Mouse (Mus musculus) kidney, embryonic 15.5 days (tissue): ENCODE data around the gene Vmn1r143. TPM values are rescaled to one million over a fixed set of nuclear protein-coding genes. Genes with fewer than 3 reads are reported as not detected.
"Not testable (repeated sequence)": the region's sequence is repeated elsewhere in the genome, so short reads cannot be mapped to it uniquely, and the experiment has no call there.

ENCODE experiments used
- ATAC-seq: fragments of 200-750 bp; cut with Nextera tagmentation; replicated peaks from 2 replicates; pipeline ENCODE4 v1.8.0; 2017; ENCODE audit warnings: moderate TSS enrichment; ENCODE audit not compliant: low FRiP score
- H3K27ac ChIP-seq: fragments of 300-500 bp; sonication (generic); 2 replicates; pipeline ENCODE4 v1.5.1; 2015; ENCODE audit warnings: mild to moderate bottlenecking, inconsistent platforms
- H3K27me3 ChIP-seq: fragments of 300-500 bp; sonication (generic); 2 replicates; pipeline ENCODE4 v1.6.1; 2015; ENCODE audit warnings: inconsistent platforms
- H3K36me3 ChIP-seq: fragments of 300-500 bp; sonication (generic); 2 replicates; pipeline ENCODE4 v1.6.1; 2015; ENCODE audit warnings: inconsistent platforms
- H3K4me1 ChIP-seq: fragments of 300-500 bp; sonication (generic); 2 replicates; pipeline ENCODE4 v1.6.1; 2015; ENCODE audit warnings: inconsistent platforms
- H3K4me2 ChIP-seq: fragments of 300-500 bp; sonication (generic); 2 replicates; pipeline ENCODE4 v1.6.1; 2015; ENCODE audit warnings: moderate library complexity, mild to moderate bottlenecking, inconsistent platforms
- H3K4me3 ChIP-seq: fragments of 300-500 bp; sonication (generic); replicated peaks from 2 replicates; pipeline ENCODE4 v1.5.1; 2015; ENCODE audit warnings: mild to moderate bottlenecking, inconsistent platforms
- H3K9ac ChIP-seq: fragments of 300-500 bp; sonication (generic); 2 replicates; pipeline ENCODE4 v1.6.1; 2015; ENCODE audit warnings: mild to moderate bottlenecking, inconsistent platforms
- H3K9me3 ChIP-seq: fragments of 300-500 bp; sonication (generic); replicated peaks from 2 replicates; pipeline ENCODE4 v1.6.1; 2016; ENCODE audit warnings: inconsistent platforms
- WGBS: fragments of 180-500 bp; shearing (Covaris S2); methylation state at CpG from one replicate; pipeline ENCODE4 v1.1.7; 2015; ENCODE audit warnings: mixed read lengths; 5-methylcytosine and 5-hydroxymethylcytosine counted together
- polyA plus RNA-seq: library from polyadenylated mRNA; unstranded; fragments of >200 nt; fragmentation: Nextera tagmentation; extraction: Ambion mirVana; gene quantifications from 2 replicates; pipeline ENCODE4 v1.2.1, GENCODE M21; 2015

Vmn1r143 gene
- not detected in 2 replicates for polyA plus RNA-seq

GRCm38 (mm10) chr7:22189077-22189476, at the start of gene Vmn1r143:
Gene Vmn1r143 (plus strand): TSS chr7:22189377.
- H3K27ac ChIP-seq, H3K27me3 ChIP-seq, H3K4me3 ChIP-seq, H3K4me2 ChIP-seq, H3K4me1 ChIP-seq, H3K36me3 ChIP-seq, ATAC-seq, H3K9me3 ChIP-seq, H3K9ac ChIP-seq: not testable (repeated sequence)
- WGBS: no CpG with 5 or more reads among the region's 3 CpGs

- not testable (repeated sequence) for H3K36me3 ChIP-seq, H3K9ac ChIP-seq, H3K4me2 ChIP-seq, H3K4me1 ChIP-seq, H3K9me3 ChIP-seq, H3K27ac ChIP-seq, H3K27me3 ChIP-seq, H3K4me3 ChIP-seq, ATAC-seq
- no CpG with 5 or more reads among the region's 3 CpGs for WGBS
Observed at GRCm38 (mm10) chr7:22163935-22164334, 25.2 kb upstream of the Vmn1r143 start, which contains the start of gene Vmn1r142. Gene Vmn1r142 (minus strand): TSS chr7:22164035.

- not testable (repeated sequence) for H3K27ac ChIP-seq, H3K36me3 ChIP-seq, H3K9me3 ChIP-seq, ATAC-seq, H3K4me2 ChIP-seq, H3K9ac ChIP-seq, H3K27me3 ChIP-seq, H3K4me3 ChIP-seq, H3K4me1 ChIP-seq
- WGBS: no CpG with 5 or more reads among the region's 2 CpGs
Observed at GRCm38 (mm10) chr7:22201164-22201563, 12.0 kb downstream of the Vmn1r143 start, which contains the start of gene Gm8653. Gene Gm8653 (minus strand): TSS chr7:22201264.

GRCm38 (mm10) chr7:22229384-22229783, 40.2 kb downstream of the Vmn1r143 start, which contains the start of gene Gm8453:
Gene Gm8453 (minus strand): TSS chr7:22229484.
- H3K27me3 ChIP-seq, H3K4me2 ChIP-seq, H3K4me3 ChIP-seq, ATAC-seq, H3K4me1 ChIP-seq, H3K36me3 ChIP-seq, H3K27ac ChIP-seq, H3K9me3 ChIP-seq, H3K9ac ChIP-seq: not testable (repeated sequence)
- 27% methylated on average over 2 of the region's 2 CpGs for WGBS

Other genes with a start within 250 kb of the Vmn1r143 start
- gene Vmn1r137, start 194.8 kb upstream of the Vmn1r143 start, polyA plus RNA-seq: not detected in 2 replicates
- not detected in 2 replicates for gene Vmn1r138, start 160.5 kb upstream of the Vmn1r143 start, polyA plus RNA-seq
- not detected in 2 replicates for gene Gm6176, start 133.1 kb upstream of the Vmn1r143 start, polyA plus RNA-seq
- not detected in 2 replicates for gene Vmn1r139, start 120.3 kb upstream of the Vmn1r143 start, polyA plus RNA-seq
- not detected in 2 replicates for gene Gm16451, start 71.1 kb upstream of the Vmn1r143 start, polyA plus RNA-seq
- not detected in 2 replicates for gene Gm10666, start 54.6 kb upstream of the Vmn1r143 start, polyA plus RNA-seq
- not detected in 2 replicates for gene Vmn1r142, start 25.3 kb upstream of the Vmn1r143 start, polyA plus RNA-seq
- gene Gm8653, start 11.9 kb downstream of the Vmn1r143 start, polyA plus RNA-seq: not detected in 2 replicates
- not detected in 2 replicates for gene Gm8453, start 40.1 kb downstream of the Vmn1r143 start, polyA plus RNA-seq
- gene Gm4187, start 140.3 kb downstream of the Vmn1r143 start, polyA plus RNA-seq: not detected in 2 replicates
- gene Gm8660, start 181.7 kb downstream of the Vmn1r143 start, polyA plus RNA-seq: not detected in 2 replicates
- gene Vmn1r148, start 224.2 kb downstream of the Vmn1r143 start, polyA plus RNA-seq: not detected in 2 replicates
- not detected in 2 replicates for gene Vmn1r149, start 248.9 kb downstream of the Vmn1r143 start, polyA plus RNA-seq